Mouse (Mus musculus): ENCODE data around the gene Slc25a10. TPM values are rescaled to one million over a fixed set of nuclear protein-coding genes. Genes with fewer than 3 reads are reported as not detected.
A peak's percentile ranks its signal among the peaks of the same experiment; 100 is the strongest.

Gene Slc25a10
- total and polyA plus RNA-seq, 3 experiments = 52.0 to 53.6 TPM; not detected in 1

DNA sequence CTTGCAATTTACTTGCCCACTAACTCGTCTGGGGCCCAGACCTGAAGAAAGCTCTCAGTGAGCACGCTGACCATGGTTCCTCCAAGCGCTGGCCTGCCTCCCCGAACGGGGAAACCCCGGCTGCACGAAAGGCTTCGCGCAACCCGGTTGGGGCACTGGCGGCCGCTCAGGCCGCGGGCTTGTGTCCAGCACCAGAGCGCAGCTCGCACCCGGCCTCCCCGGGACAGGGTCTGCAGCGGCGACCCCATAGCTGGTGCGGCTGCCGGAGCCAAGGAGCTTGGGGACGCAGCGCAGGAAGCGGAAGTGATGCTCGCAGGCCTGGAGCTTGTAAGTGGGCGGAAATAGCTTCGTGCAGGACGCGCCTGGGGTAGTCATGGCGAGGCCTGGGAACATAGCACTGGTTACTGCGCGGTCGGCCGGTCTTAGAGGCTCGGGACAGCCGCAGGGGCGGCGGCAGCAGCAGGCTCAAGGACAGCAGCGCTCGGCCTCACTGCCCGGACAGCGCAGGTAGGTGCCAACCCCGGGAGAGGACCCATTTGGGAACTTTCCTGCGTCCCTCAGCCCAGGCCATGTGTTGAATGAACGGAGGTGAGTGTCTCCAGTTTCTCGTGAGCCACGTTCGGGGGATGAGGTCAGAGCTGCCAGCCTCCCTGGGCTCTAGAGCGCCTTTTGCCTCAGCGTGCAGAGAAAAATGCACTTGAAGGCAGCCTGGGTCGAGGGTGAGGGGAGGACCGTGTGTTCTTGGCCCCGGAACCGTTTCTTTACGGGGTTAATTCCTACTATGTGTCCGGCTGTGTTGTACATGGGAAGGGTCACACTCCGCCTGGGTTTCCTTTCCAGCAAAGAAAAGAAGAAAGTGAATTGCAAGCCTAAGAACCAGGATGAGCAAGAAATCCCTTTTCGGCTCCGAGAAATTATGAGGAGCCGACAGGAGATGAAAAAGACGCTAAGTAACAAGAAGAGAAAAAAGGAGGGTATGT lies 33.6 kb upstream of the Slc25a10 start, which contains the start of the genes Oxld1 and Ccdc137 (continued):
- no peak for TF ChIP-seq CHD1 (IDR thresholded peaks at IDR 0.05; ENCODE audit: low read depth, low read length)
- TF ChIP-seq UBTF (IDR thresholded peaks at IDR 0.05; ENCODE audit: borderline replicate concordance, insufficient read depth, low read depth, low read length) = no peak; the same call in 1 of the 2 replicates
- TF ChIP-seq POLR2A (IDR thresholded peaks at IDR 0.05; ENCODE audit: control insufficient read depth in 1 of 2, insufficient read depth in 1 of 2, low read depth in 1 of 2, low read length in 2 of 2, poor library complexity in 1 of 2) = peak; percentile 82 to 98
- peak; percentile 39; the same call in 1 of the 2 replicates for TF ChIP-seq ZNF384 (IDR thresholded peaks at IDR 0.05; ENCODE audit: low read depth, low read length)
- peak; percentile 99 for TF ChIP-seq SIN3A (IDR thresholded peaks at IDR 0.05; ENCODE audit: low read length)
- no peak for TF ChIP-seq BHLHE40 (IDR thresholded peaks at IDR 0.05; ENCODE audit: borderline replicate concordance, low read depth, low read length)
- no peak for TF ChIP-seq GABPA (IDR thresholded peaks at IDR 0.05; ENCODE audit: low read depth, low read length)
- TF ChIP-seq ELF1 (IDR thresholded peaks at IDR 0.05; ENCODE audit: low read depth, low read length) = peak; percentile 96
- TF ChIP-seq ZKSCAN1 (IDR thresholded peaks at IDR 0.05; ENCODE audit: low read depth, low read length) = peak; percentile 62; the same call in 1 of the 2 replicates
- no peak for TF ChIP-seq MAFK (IDR thresholded peaks at IDR 0.05; ENCODE audit: borderline replicate concordance, low read depth, low read length)
- peak; percentile 84 for TF ChIP-seq TBP (IDR thresholded peaks at IDR 0.05; ENCODE audit: low read depth, low read length)
- TF ChIP-seq RCOR1 (IDR thresholded peaks at IDR 0.05; ENCODE audit: low read depth, low read length) = 0 out of 2 replicates have a peak, but pooled peaks have one; percentile 5
- no peak for TF ChIP-seq CTCF (IDR thresholded peaks at IDR 0.05 in 2 of 3, conservative IDR thresholded peaks at IDR 0.05 in 1 of 3; ENCODE audit: control insufficient read depth in 1 of 3, insufficient read depth in 1 of 3, low read depth in 2 of 3, low read length in 3 of 3, poor library complexity in 1 of 3, severe bottlenecking in 1 of 3)
- peak; percentile 90 for TF ChIP-seq HCFC1 (IDR thresholded peaks at IDR 0.05; ENCODE audit: low read depth, low read length)
- TF ChIP-seq TCF12 (IDR thresholded peaks at IDR 0.05; ENCODE audit: low read depth, low read length) = peak; percentile 78
- no peak for TF ChIP-seq MEF2A (IDR thresholded peaks at IDR 0.05; ENCODE audit: extremely low read depth, insufficient replicate concordance, low read depth, low read length, poor library complexity, severe bottlenecking)
- TF ChIP-seq NRF1 (IDR thresholded peaks at IDR 0.05; ENCODE audit: insufficient read depth, low read depth, low read length, poor library complexity, severe bottlenecking) = peak; percentile 35; the same call in 1 of the 2 replicates
- no peak for TF ChIP-seq GATA1 (IDR thresholded peaks at IDR 0.05; ENCODE audit: low read depth, low read length)
- 0 out of 4 replicates have a peak, but pooled peaks of 1 of the 2 experiments have one; percentile 10 for TF ChIP-seq EP300 (IDR thresholded peaks at IDR 0.05; ENCODE audit: low read depth in 1 of 2, low read length in 2 of 2)
- TF ChIP-seq USF2 (IDR thresholded peaks at IDR 0.05; ENCODE audit: borderline replicate concordance in 1 of 2, insufficient read depth in 1 of 2, low read depth in 1 of 2, low read length in 2 of 2) = no peak

All from MEL (cell line).